Mouse (Mus musculus): Measurements from ENCODE around the gene Psme2.

DNA sequence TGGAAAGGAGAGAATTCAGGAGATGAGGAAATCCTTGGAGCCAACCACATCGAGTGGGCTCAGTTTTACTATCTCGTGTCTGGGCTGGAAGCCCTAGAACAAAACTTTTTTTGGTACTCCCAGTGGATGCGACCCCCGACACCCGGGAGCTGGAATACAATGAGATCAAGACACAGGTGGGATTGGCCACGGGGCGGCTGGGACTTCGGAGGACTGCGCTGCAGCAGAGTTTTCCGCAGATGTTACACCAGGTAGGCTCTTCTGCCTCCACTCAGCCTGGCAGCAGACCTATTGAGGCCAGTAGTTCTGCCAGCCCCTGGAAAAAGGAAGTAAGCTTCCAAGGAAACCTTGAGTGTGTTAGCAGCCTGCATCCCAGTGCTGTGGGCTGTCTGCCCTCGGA is 27.7 kb downstream of the Psme2 start:
- TF ChIP-seq CTCF (IDR thresholded peaks at IDR 0.05) (no peak), EP300 (IDR thresholded peaks at IDR 0.05) (no peak)

All from lung, postnatal 0 days (tissue).